Mouse (Mus musculus) inflammation-experienced regulatory T-cells, adult 6 months (primary cell): ENCODE results near the gene Tes3-ps. TPM values are rescaled to one million over a fixed set of nuclear protein-coding genes. Genes with fewer than 3 reads are reported as not detected.

Source experiments
- ATAC-seq: one replicate; pipeline ENCODE4 v1.8.0; 2017
- polyA plus RNA-seq, 3 experiments: library from polyadenylated mRNA; unstranded; fragments of 100-300 nt; shearing (Covaris generic); gene quantifications; one replicate each; pipeline ENCODE4 v1.2.1; 2017

Gene Tes3-ps
- polyA plus RNA-seq, 3 experiments from 2014 or later, result 5.6 to 8.2 (median 8.1) TPM

GRCm38 (mm10) chr13:49505776-49506175, 12.7 kb downstream of the Tes3-ps start:
- ATAC-seq, result no peak

DNA sequence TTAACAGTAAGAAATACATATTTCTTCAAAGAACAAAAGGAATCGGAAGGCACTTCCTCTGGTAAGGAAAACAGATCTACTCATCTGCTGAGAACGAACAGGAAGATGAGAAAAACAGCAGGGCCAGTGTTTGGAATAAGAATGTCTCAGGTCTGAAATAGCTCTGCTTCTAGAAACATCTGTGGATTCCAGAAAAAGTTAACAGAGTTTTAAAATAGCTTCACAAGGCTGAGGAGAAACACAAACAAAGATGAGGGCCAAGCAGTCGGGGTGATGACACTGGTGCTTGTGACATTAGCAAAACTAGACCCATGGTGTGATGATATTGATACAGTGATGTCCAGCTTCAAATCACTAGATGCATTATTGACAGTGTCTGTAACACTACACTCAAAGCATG, 14.1 kb downstream of the Tes3-ps start:
- ATAC-seq, result no peak

DNA sequence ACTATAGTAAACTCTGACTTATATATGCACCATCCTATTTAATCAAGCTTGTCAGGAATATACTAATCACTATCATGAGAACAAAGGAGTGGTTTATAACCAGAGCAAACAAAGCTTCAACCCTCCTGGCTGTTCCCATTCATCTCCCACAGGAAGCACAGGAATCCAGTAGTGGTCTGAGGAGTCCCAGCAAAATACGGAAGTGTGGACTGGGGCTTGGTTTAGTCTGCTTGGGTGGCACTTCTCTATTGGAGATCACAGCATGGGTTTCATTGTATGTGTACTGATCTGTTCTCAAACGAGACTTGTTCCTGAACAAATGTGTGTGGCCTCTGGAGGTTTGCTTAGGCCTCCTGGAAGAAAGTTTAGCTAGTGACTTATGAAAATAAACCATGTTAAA, 25.6 kb downstream of the Tes3-ps start:
- no peak for ATAC-seq

DNA sequence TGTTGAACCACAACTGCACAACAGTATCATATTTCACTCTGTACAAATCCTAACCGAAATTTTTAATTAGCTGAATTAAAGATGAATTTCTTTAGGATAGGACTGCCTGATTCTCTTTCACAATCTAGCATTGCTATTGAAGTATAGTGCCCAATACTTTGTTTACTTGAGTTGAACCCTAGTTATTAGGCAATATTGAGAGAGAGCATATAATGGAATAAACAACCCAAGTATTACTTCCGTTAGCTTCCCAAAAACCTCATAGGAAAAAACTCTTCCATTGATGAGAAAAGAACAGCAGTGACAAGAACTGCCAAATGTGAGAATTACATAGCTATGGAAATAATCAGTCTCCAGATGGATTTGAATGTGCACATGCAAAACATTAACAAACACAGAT, 33.1 kb downstream of the Tes3-ps start:
- ATAC-seq, result no peak

DNA sequence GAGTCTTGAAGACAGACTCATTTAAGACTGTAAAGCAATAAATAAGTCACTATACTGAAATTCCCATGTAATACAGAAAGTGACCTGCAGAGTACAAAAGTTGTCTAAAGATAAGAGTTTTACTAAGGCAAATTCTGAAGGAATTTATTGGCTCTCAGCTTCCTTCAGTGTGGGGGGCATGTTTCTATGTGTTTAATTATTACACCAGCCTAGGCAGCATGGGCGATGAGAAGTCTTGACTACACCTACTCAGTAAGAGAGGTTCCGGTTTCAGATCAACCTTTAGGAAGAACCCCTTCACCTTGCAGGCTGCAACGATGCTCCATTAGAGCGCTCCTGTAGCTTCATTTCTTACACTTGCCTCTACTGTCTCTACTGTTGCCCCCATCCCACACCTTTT, 37.5 kb downstream of the Tes3-ps start:
- ATAC-seq, result no peak

DNA sequence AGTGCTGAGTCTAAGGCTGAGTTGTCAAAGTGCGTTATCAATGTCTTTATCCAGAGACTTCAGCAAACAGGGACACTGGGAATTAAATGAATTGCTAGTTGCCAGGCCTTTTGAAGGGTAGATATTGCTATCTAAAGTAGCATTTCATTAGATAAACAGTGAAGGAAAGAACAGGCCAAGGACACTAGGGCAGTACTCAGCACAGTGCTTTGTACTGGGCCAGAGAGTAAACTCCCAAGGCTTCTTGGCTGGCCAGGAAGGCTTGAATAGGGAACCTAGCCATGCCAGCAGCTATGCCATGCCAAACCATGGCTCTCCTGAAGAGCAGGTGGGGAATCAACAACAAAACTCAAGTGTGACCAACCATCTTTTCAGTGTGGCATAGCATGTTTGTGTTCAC, 43.8 kb downstream of the Tes3-ps start:
- no peak for ATAC-seq

GRCm38 (mm10) chr13:49538693-49539092, 45.6 kb downstream of the Tes3-ps start:
- ATAC-seq, result no peak

- ATAC-seq, result no peak
These were observed 51.2 kb downstream of the Tes3-ps start, which contains the start of gene Aspn for GRCm38 (mm10) chr13:49544279-49544678. TSS of gene Aspn (plus strand) at chr13:49544443.

- no peak for ATAC-seq
These were observed 52.5 kb downstream of the Tes3-ps start for GRCm38 (mm10) chr13:49545646-49546045.

Other genes starting within 250 kb of the Tes3-ps start
- 10 to 100 TPM; 62.0 to 95.1 (median 90.5) TPM for gene Susd3, start 244.6 kb upstream of the Tes3-ps start, polyA plus RNA-seq
- gene Fgd3, start 173.0 kb upstream of the Tes3-ps start, polyA plus RNA-seq, result 10 to 100 TPM; 10.4 to 19.8 (median 16.3) TPM
- 1 to 10 TPM; 5.8 to 7.1 (median 6.6) TPM for gene Bicd2, start 151.7 kb upstream of the Tes3-ps start, polyA plus RNA-seq
- gene Ippk, start 72.1 kb upstream of the Tes3-ps start, polyA plus RNA-seq, result 1 to 10 TPM; 3.8 to 5.3 (median 4.3) TPM
- gene Ecm2, start 11.5 kb downstream of the Tes3-ps start, polyA plus RNA-seq, result under 1 TPM in 2 of 3 experiments, not detected in 1; 0.07 to 0.23 TPM
- under 1 TPM in 1 of 3 experiments, not detected in 2; 0.25 TPM for gene Aspn, start 51.1 kb downstream of the Tes3-ps start, polyA plus RNA-seq
- 1 to 10 TPM in 1 of 3 experiments, under 1 TPM in 2; 0.35 to 1.2 (median 0.37) TPM for gene Omd, start 89.1 kb downstream of the Tes3-ps start, polyA plus RNA-seq
- gene Ogn, start 114.7 kb downstream of the Tes3-ps start, polyA plus RNA-seq, result under 1 TPM in 2 of 3 experiments, not detected in 1; 0.21 to 0.36 TPM
- gene Cenpp, start 159.5 kb downstream of the Tes3-ps start, polyA plus RNA-seq, result 10 to 100 TPM in 1 of 3 experiments, 1 to 10 TPM in 2; 1.8 to 19.9 (median 2.4) TPM
- 10 to 100 TPM; 34.3 to 55.6 (median 46.8) TPM for gene Nol8, start 159.8 kb downstream of the Tes3-ps start, polyA plus RNA-seq
- gene Iars, start 188.8 kb downstream of the Tes3-ps start, polyA plus RNA-seq, result 10 to 100 TPM; 34.7 to 38.7 (median 38.5) TPM